Mouse (Mus musculus): ENCODE data around the gene Cul9. TPM values are rescaled to one million over a fixed set of nuclear protein-coding genes. Genes with fewer than 3 reads are reported as not detected.

Gene Cul9
- polyA plus RNA-seq, 1 experiment from 2014 or later, result 4.1 TPM

DNA sequence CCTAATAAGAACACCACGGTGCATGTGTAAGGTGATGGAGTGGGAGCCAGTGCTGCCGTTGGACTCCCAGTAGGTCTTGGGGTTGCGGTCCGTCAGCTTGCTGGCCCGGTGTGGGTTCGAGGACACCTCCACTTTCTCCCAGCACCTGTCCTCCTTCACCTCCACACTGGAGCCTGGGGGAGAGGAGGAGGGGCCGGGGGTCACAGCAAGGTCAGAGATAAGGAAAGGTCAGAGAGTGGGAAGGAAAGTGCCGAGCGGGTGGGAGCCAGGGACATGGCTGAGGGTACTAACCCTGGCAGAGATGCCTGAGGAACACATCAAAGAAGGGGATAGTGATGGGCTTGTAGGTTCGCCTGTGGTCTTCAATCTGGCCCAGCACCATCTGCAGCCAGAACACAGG is 21.1 kb downstream of the Cul9 start:
- Histone ChIP-seq H3K9me3 (ENCODE audit: control insufficient read depth, low read length) (no peaks in the 10 kb centered on the region), H3K27ac (ENCODE audit: low read depth, low read length) (no peak overlapping the region), H3K4me2 (no peak overlapping the region), H3K9ac (ENCODE audit: low read length) (no peak overlapping the region), H3K27me3 (ENCODE audit: control insufficient read depth, insufficient read depth, low read length) (peaks cover 3% of the 10 kb centered on the region; the same call in 1 of the 2 replicates), H3K4me1 (ENCODE audit: control insufficient read depth, insufficient read depth, low read length) (0 out of 2 replicates have a peak, but pooled peaks cover 3% of the 10 kb centered on the region), H3K36me3 (ENCODE audit: control insufficient read depth, insufficient read depth, low read length) (no peaks in the 10 kb centered on the region), H3K4me3 (ENCODE audit: low read depth, low read length) (no peak overlapping the region)
- ATAC-seq (ENCODE audit: low FRiP score), result no peak
- WGBS, result 87% methylated on average over 10 of the region's 10 CpGs
- no peak for DNase-seq (ENCODE audit: low spot score, missing footprints)

DNA sequence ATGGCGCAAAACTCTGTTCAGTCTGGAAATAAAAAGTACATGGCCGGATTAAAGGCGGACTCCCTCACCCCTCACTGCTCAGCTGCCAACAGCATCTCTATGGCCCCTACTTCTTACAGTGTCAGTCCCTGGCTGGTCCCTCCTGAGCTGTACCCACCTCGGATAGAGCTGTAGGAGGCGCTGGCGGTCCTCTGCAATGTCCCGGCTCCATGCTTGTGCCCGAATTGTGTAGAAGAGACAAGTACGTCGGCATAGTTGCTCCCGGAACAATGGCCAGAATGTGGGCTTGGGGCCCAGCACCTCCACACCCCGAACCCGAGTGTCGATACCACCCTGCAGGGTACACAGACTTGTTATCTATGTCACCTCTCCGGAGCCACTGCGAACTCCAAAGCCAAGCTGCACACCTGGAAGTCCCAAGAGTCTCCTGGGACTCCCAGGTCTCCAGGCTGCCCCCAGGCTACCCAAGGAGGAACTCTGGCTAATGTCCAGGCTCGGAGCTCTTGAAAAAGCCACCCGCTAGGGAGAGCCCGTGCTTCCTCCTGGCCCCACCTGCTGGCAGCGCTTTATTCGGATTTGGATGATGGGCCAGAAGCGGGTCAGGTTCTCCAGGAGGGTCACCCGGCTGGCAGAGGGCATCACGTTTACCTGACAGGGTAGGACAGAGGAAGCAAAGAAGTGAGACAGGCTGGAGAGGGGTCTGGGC is 24.1 kb downstream of the Cul9 start:
- Histone ChIP-seq H3K4me1 (ENCODE audit: control insufficient read depth, insufficient read depth, low read length) (0 out of 2 replicates have a peak, but pooled peaks cover 4% of the 10 kb centered on the region), H3K9ac (ENCODE audit: low read length) (no peak overlapping the region), H3K27me3 (ENCODE audit: control insufficient read depth, insufficient read depth, low read length) (peaks cover 3% of the 10 kb centered on the region; the same call in 1 of the 2 replicates), H3K4me2 (no peak overlapping the region), H3K4me3 (ENCODE audit: low read depth, low read length) (no peak overlapping the region), H3K9me3 (ENCODE audit: control insufficient read depth, low read length) (no peaks in the 10 kb centered on the region), H3K36me3 (ENCODE audit: control insufficient read depth, insufficient read depth, low read length) (no peaks in the 10 kb centered on the region), H3K27ac (ENCODE audit: low read depth, low read length) (no peak overlapping the region)
- 37% methylated on average over 24 of the region's 24 CpGs for WGBS
- ATAC-seq (ENCODE audit: low FRiP score) (0 out of 2 replicates have a peak, but pooled peaks have one; percentile 62), DNase-seq (ENCODE audit: low spot score, missing footprints) (no peak)

DNA sequence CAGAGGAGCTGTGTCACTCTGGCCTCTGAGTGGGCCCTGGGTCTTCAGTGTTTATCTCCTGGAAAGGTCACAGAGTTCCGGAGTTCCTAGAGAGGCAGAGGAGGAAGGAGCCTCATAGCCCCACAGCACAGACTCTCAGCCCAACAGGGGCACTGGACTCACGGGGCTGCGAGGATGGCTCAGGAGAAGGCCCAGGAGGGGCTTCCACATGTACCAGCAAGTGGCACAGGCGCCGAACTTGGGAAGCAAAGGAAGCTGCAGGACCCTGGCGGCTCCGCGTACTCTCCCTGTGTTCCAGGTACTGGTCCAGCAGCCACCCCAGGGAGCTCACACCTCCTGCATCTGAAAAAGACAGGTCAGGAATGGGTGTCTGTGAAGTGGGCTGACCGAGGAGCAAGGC is 25.0 kb downstream of the Cul9 start:
- Histone ChIP-seq H3K4me1 (ENCODE audit: control insufficient read depth, insufficient read depth, low read length) (0 out of 2 replicates have a peak, but pooled peaks cover 4% of the 10 kb centered on the region), H3K4me2 (no peak overlapping the region), H3K9me3 (ENCODE audit: control insufficient read depth, low read length) (no peaks in the 10 kb centered on the region), H3K27ac (ENCODE audit: low read depth, low read length) (no peak overlapping the region), H3K4me3 (ENCODE audit: low read depth, low read length) (no peak overlapping the region), H3K9ac (ENCODE audit: low read length) (no peak overlapping the region), H3K27me3 (ENCODE audit: control insufficient read depth, insufficient read depth, low read length) (peaks cover 3% of the 10 kb centered on the region; the same call in 1 of the 2 replicates), H3K36me3 (ENCODE audit: control insufficient read depth, insufficient read depth, low read length) (no peaks in the 10 kb centered on the region)
- WGBS, result 80% methylated on average over 9 of the region's 9 CpGs
- DNase-seq (ENCODE audit: low spot score, missing footprints) (no peak), ATAC-seq (ENCODE audit: low FRiP score) (no peak)

DNA sequence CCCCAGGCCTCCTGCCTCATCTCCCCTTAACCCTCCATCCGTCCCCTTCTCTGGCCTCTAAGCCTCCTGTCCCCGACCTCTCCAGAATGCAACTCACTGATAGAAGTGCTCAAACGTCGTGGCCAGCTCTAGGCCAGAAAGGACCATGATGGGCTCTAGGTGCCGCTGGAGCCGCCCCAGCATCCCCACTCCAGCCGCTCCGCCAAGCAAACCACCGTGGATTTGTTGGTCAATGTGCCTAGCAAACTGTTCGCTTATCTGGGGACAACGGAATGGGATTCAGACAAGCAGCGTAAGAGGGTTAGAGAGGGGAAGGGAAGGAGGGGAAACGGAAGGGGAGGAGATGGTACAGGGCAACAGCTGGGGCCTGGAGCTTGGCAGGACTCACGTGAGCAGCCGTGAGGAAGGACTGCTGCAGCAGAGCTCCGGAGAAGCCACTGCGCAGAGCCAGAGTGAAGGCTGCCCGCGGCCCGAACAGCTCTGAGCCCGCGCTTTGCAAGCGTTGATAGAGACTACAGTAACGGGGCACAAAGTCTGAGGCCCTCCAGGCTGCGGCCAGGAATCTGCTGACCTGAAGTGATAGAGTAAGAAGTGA is 25.7 kb downstream of the Cul9 start:
- peak overlapping the region; percentile 27; the same call in 1 of the 2 replicates for H3K9ac ChIP-seq (ENCODE audit: low read length)
- H3K4me3 ChIP-seq (ENCODE audit: low read depth, low read length), result no peak overlapping the region
- DNase-seq (ENCODE audit: low spot score, missing footprints) (no peak), ATAC-seq (ENCODE audit: low FRiP score) (no peak)
- no peaks in the 10 kb centered on the region for H3K36me3 ChIP-seq (ENCODE audit: control insufficient read depth, insufficient read depth, low read length)
- no peaks in the 10 kb centered on the region for H3K9me3 ChIP-seq (ENCODE audit: control insufficient read depth, low read length)
- H3K27me3 ChIP-seq (ENCODE audit: control insufficient read depth, insufficient read depth, low read length), result peaks cover 3% of the 10 kb centered on the region; the same call in 1 of the 2 replicates
- 45% methylated on average over 25 of the region's 25 CpGs for WGBS
- 0 out of 2 replicates have a peak, but pooled peaks cover 4% of the 10 kb centered on the region for H3K4me1 ChIP-seq (ENCODE audit: control insufficient read depth, insufficient read depth, low read length)
- H3K27ac ChIP-seq (ENCODE audit: low read depth, low read length), result no peak overlapping the region
- H3K4me2 ChIP-seq, result peak overlapping the region; percentile 11; the same call in 1 of the 2 replicates

DNA sequence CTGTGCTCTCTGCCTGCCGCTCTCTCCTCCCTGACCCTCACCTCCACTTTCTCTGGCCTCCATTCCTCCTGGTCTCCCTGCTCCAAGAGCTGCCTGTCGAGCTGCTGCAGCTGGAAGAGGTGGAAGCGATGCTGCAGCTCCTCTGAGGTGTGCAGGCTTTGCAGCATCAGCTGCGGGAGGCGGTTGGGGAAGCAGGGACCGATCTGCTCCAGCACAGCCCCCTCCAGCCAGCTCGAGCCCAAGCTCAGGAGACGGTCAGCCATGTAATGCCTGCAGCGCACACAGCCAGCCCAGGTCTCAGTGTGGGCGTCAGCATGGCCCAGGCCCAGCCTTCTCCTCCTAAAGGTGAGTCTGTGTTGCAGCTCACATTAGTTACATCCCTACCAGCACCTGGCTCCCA is 26.2 kb downstream of the Cul9 start:
- H3K9ac ChIP-seq (ENCODE audit: low read length), result peak overlapping the region; percentile 27; the same call in 1 of the 2 replicates

DNA sequence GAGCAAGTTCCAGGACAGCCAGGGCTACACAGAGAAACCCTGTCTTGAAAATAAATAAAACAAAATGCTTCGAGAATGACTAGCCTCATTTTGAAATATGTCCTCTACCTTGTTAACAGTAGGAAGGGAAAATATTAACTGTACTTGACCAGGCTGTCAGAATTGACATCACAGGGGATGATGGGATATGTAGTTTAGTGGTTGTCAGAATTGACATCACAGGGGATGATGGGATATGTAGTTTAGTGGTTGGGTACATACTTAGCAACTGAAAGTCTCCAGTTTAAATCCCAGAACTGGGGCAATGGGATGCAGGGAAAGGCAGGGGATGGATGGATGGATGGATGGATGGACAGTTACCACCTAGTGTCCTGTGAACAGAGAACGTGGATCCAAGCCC is 32.9 kb downstream of the Cul9 start:
- Histone ChIP-seq H3K4me1 (ENCODE audit: control insufficient read depth, insufficient read depth, low read length) (no peaks in the 10 kb centered on the region), H3K9ac (ENCODE audit: low read length) (no peak overlapping the region), H3K27ac (ENCODE audit: low read depth, low read length) (no peak overlapping the region), H3K4me2 (no peak overlapping the region), H3K9me3 (ENCODE audit: control insufficient read depth, low read length) (no peaks in the 10 kb centered on the region), H3K4me3 (ENCODE audit: low read depth, low read length) (no peak overlapping the region), H3K27me3 (ENCODE audit: control insufficient read depth, insufficient read depth, low read length) (no peaks in the 10 kb centered on the region), H3K36me3 (ENCODE audit: control insufficient read depth, insufficient read depth, low read length) (no peaks in the 10 kb centered on the region)
- WGBS, result 67% methylated on average over 2 of the region's 2 CpGs
- DNase-seq (ENCODE audit: low spot score, missing footprints) (no peak), ATAC-seq (ENCODE audit: low FRiP score) (no peak)

More for the DNA sequence above, 26.2 kb downstream of the Cul9 start:
- H3K4me2 ChIP-seq, result peak overlapping the region; percentile 11; the same call in 1 of the 2 replicates
- H3K4me1 ChIP-seq (ENCODE audit: control insufficient read depth, insufficient read depth, low read length), result 0 out of 2 replicates have a peak, but pooled peaks cover 4% of the 10 kb centered on the region
- no peak overlapping the region for H3K4me3 ChIP-seq (ENCODE audit: low read depth, low read length)
- H3K27me3 ChIP-seq (ENCODE audit: control insufficient read depth, insufficient read depth, low read length), result peaks cover 3% of the 10 kb centered on the region; the same call in 1 of the 2 replicates
- no peaks in the 10 kb centered on the region for H3K9me3 ChIP-seq (ENCODE audit: control insufficient read depth, low read length)
- WGBS, result 51% methylated on average over 10 of the region's 10 CpGs
- DNase-seq (ENCODE audit: low spot score, missing footprints) (no peak), ATAC-seq (ENCODE audit: low FRiP score) (no peak)
- H3K36me3 ChIP-seq (ENCODE audit: control insufficient read depth, insufficient read depth, low read length), result no peaks in the 10 kb centered on the region
- H3K27ac ChIP-seq (ENCODE audit: low read depth, low read length), result no peak overlapping the region

DNA sequence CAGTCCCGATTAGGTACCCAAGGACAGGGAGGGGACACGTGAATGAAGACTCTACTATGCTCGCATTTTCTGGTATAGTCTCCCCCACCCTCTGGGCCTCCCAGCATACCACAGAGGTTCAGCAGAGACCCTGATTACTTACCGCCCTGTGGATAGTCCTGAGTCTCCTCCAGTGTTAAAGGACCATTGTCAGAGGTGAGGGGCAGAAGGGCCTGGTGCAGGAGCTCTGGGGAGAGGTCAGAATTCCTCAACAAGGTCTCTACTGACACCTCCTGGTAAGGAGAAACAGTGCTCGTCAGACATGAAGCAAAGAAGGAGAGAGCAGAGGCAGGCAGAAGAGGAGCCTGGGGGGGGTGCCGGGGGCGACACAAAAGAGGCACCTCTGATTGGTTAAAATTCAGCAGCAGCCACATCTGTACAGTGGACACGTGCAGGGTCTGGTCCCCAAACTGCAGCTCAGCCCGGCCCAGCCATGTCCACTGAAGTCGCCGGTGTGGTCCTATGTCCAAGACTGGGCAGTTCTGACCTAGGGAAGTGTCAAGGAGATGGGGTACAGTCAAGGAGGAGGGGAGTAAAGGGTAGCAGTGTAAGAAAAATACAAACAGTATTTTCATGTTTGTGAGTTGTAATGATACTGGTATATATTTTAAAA is 35.0 kb downstream of the Cul9 start:
- DNase-seq (ENCODE audit: low spot score, missing footprints), result peak; percentile 87

DNA sequence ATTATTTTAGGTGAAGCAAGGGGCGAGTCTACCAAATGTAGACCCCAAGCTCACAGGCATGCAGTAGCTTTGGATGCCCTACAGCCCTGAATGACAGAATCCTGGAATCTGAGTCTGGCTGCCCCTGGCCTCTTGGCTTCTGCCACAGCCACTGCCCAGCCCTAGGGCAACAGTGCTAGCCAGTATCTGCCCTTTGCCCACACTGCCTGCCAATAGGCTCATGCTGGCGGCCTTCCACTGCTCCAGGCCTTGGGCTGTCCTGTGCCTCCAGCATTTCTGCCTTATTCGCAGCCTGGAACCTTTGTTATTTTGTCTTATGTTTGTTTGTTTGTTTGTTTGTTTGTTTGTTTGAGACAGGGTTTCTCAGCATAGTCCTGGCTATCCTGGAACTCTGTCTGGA is 40.6 kb downstream of the Cul9 start:
- 83% methylated on average over 3 of the region's 3 CpGs for WGBS
- H3K27ac ChIP-seq (ENCODE audit: low read depth, low read length), result no peak overlapping the region
- no peak overlapping the region for H3K4me2 ChIP-seq

More for the DNA sequence above, 35.0 kb downstream of the Cul9 start:
- Histone ChIP-seq H3K4me1 (ENCODE audit: control insufficient read depth, insufficient read depth, low read length) (no peaks in the 10 kb centered on the region), H3K27ac (ENCODE audit: low read depth, low read length) (no peak overlapping the region), H3K9me3 (ENCODE audit: control insufficient read depth, low read length) (no peaks in the 10 kb centered on the region), H3K4me2 (no peak overlapping the region), H3K9ac (ENCODE audit: low read length) (no peak overlapping the region), H3K36me3 (ENCODE audit: control insufficient read depth, insufficient read depth, low read length) (no peaks in the 10 kb centered on the region), H3K27me3 (ENCODE audit: control insufficient read depth, insufficient read depth, low read length) (no peaks in the 10 kb centered on the region), H3K4me3 (ENCODE audit: low read depth, low read length) (no peak overlapping the region)
- ATAC-seq (ENCODE audit: low FRiP score), result peak; percentile 67
- WGBS, result 47% methylated on average over 11 of the region's 11 CpGs

More for the DNA sequence above, 40.6 kb downstream of the Cul9 start:
- no peak overlapping the region for H3K9ac ChIP-seq (ENCODE audit: low read length)
- H3K27me3 ChIP-seq (ENCODE audit: control insufficient read depth, insufficient read depth, low read length), result no peaks in the 10 kb centered on the region
- no peaks in the 10 kb centered on the region for H3K9me3 ChIP-seq (ENCODE audit: control insufficient read depth, low read length)
- H3K4me3 ChIP-seq (ENCODE audit: low read depth, low read length), result no peak overlapping the region
- no peaks in the 10 kb centered on the region; the same call in 1 of the 2 replicates for H3K36me3 ChIP-seq (ENCODE audit: control insufficient read depth, insufficient read depth, low read length)
- DNase-seq (ENCODE audit: low spot score, missing footprints) (no peak), ATAC-seq (ENCODE audit: low FRiP score) (no peak)
- no peaks in the 10 kb centered on the region for H3K4me1 ChIP-seq (ENCODE audit: control insufficient read depth, insufficient read depth, low read length)

Data from midbrain, embryonic 11.5 days (tissue).